Mouse (Mus musculus): ENCODE results near the gene Ap3s2.

DNA sequence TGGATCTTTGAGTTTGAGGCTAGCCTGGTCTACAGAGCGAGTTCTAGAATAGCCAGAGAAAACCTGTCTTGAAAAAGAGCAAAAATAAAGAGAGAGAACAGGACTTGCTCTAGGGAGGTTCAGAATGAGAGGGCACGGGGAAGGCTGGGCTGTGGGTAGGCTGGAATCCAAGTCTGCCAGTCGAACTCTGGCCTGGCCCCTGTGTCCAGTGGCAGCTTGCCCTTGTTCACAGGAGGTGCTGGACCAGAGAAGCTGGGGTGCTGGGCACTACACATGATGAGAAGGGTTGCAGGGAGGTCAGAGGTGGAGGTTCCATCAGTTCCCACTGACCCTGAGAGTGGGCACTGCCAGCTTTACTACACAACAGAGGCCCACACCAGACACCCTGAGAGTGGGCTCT is 92.1 kb downstream of the Ap3s2 start:
- TF ChIP-seq CTCF (IDR thresholded peaks at IDR 0.05; ENCODE audit: control insufficient read depth, insufficient read depth, insufficient read length) (no peak), USF1 (IDR thresholded peaks at IDR 0.05; ENCODE audit: low read depth) (no peak), MYOG (IDR thresholded peaks at IDR 0.05; ENCODE audit: control insufficient read depth, extremely low read depth, insufficient read length) (no peak), MYOD1 (IDR thresholded peaks at IDR 0.05; ENCODE audit: control insufficient read depth, insufficient read length, low read depth) (no peak), MAX (IDR thresholded peaks at IDR 0.05) (no peak), CEBPB (IDR thresholded peaks at IDR 0.05; ENCODE audit: low read depth) (no peak)
